Mouse (Mus musculus) embryonic fibroblast, embryonic 13.5 days (primary cell): ENCODE results near the gene Ctnna2. TPM values are rescaled to one million over a fixed set of nuclear protein-coding genes. Genes with fewer than 3 reads are reported as not detected.

ENCODE experiments used
- H3K27ac ChIP-seq: 2 replicates; pipeline ENCODE4 v1.5.1; 2012; ENCODE audit warnings: low read length, control low read depth, inconsistent platforms; ENCODE audit not compliant: insufficient read depth
- H3K4me1 ChIP-seq: 2 replicates; pipeline ENCODE4 v1.6.1; 2011; ENCODE audit warnings: low read length; ENCODE audit not compliant: control insufficient read depth, insufficient read depth
- H3K4me3 ChIP-seq: 2 replicates; pipeline ENCODE4 v1.5.1; 2011; ENCODE audit warnings: mild to moderate bottlenecking, control low read depth, low read length; ENCODE audit not compliant: insufficient read depth
- CTCF ChIP-seq: IDR thresholded peaks from 2 replicates; pipeline ENCODE4 v1.5.1; 2011; ENCODE audit warnings: mild to moderate bottlenecking, control low read depth, low read length, moderate library complexity, borderline replicate concordance; ENCODE audit not compliant: insufficient read depth
- POLR2A ChIP-seq: IDR thresholded peaks from 2 replicates; pipeline ENCODE4 v1.6.1; 2011; ENCODE audit warnings: low read depth, mild to moderate bottlenecking, control low read depth, low read length, moderate library complexity
- polyA plus RNA-seq: library from polyadenylated mRNA; stranded (reverse); fragments of >200 nt; gene quantifications from 2 replicates; pipeline ENCODE4 v1.2.4, GENCODE M21; 2011; ENCODE audit warnings: low read depth; ENCODE audit not compliant: missing spikeins, insufficient read length

Ctnna2 gene
- polyA plus RNA-seq, 1 experiment: 7.5 TPM

- H3K4me1 ChIP-seq: peaks cover 2% of the 10 kb centered on the region
- no peak overlapping the region for H3K4me3 ChIP-seq
- H3K27ac ChIP-seq: no peak overlapping the region
- TF ChIP-seq POLR2A (no peak), CTCF (no peak)
These were observed 672.7 kb downstream of the Ctnna2 start for GRCm38 (mm10) chr6:77306796-77307195.

- Histone ChIP-seq H3K27ac (no peak overlapping the region), H3K4me3 (no peak overlapping the region), H3K4me1 (no peaks in the 10 kb centered on the region; the same call in 1 of the 2 replicates)
- TF ChIP-seq POLR2A (no peak), CTCF (no peak)
These were observed 678.2 kb downstream of the Ctnna2 start for GRCm38 (mm10) chr6:77301305-77301704.

GRCm38 (mm10) chr6:77291415-77291814, 688.1 kb downstream of the Ctnna2 start:
- TF ChIP-seq POLR2A: no peak
- TF ChIP-seq CTCF: no peak
- Histone ChIP-seq H3K27ac (no peak overlapping the region), H3K4me3 (no peak overlapping the region)

GRCm38 (mm10) chr6:77288402-77288801, 691.1 kb downstream of the Ctnna2 start:
- Histone ChIP-seq H3K27ac (no peak overlapping the region), H3K4me3 (no peak overlapping the region), H3K4me1 (no peaks in the 10 kb centered on the region)
- TF ChIP-seq POLR2A: no peak
- no peak for TF ChIP-seq CTCF

More at GRCm38 (mm10) chr6:77291415-77291814, 688.1 kb downstream of the Ctnna2 start:
- no peaks in the 10 kb centered on the region for H3K4me1 ChIP-seq

GRCm38 (mm10) chr6:77286317-77286716, 693.2 kb downstream of the Ctnna2 start:
- no peak for TF ChIP-seq POLR2A
- no peak for TF ChIP-seq CTCF
- Histone ChIP-seq H3K4me1 (no peaks in the 10 kb centered on the region), H3K4me3 (no peak overlapping the region)

GRCm38 (mm10) chr6:77278794-77279193, 700.7 kb downstream of the Ctnna2 start:
- TF ChIP-seq POLR2A (no peak), CTCF (no peak)

More at GRCm38 (mm10) chr6:77286317-77286716, 693.2 kb downstream of the Ctnna2 start:
- H3K27ac ChIP-seq: no peak overlapping the region

GRCm38 (mm10) chr6:77265163-77265562, 714.3 kb downstream of the Ctnna2 start:
- Histone ChIP-seq H3K4me1 (no peaks in the 10 kb centered on the region), H3K4me3 (no peak overlapping the region), H3K27ac (no peak overlapping the region)
- no peak for TF ChIP-seq CTCF
- no peak for TF ChIP-seq POLR2A

More at GRCm38 (mm10) chr6:77278794-77279193, 700.7 kb downstream of the Ctnna2 start:
- H3K4me1 ChIP-seq: no peaks in the 10 kb centered on the region
- H3K27ac ChIP-seq: no peak overlapping the region
- H3K4me3 ChIP-seq: no peak overlapping the region

- TF ChIP-seq CTCF (peak; percentile 32; the same call in 1 of the 2 replicates), POLR2A (no peak)
- Histone ChIP-seq H3K4me3 (no peak overlapping the region), H3K27ac (no peak overlapping the region), H3K4me1 (no peaks in the 10 kb centered on the region)
These were observed 722.0 kb downstream of the Ctnna2 start for GRCm38 (mm10) chr6:77257358-77258105.

- TF ChIP-seq POLR2A (no peak), CTCF (no peak)
These were observed 723.2 kb downstream of the Ctnna2 start for GRCm38 (mm10) chr6:77256348-77256747.

GRCm38 (mm10) chr6:77253480-77253879, 726.0 kb downstream of the Ctnna2 start:
- H3K4me1 ChIP-seq: no peaks in the 10 kb centered on the region
- no peak overlapping the region for H3K27ac ChIP-seq

More at GRCm38 (mm10) chr6:77256348-77256747, 723.2 kb downstream of the Ctnna2 start:
- Histone ChIP-seq H3K4me3 (no peak overlapping the region), H3K27ac (no peak overlapping the region), H3K4me1 (no peaks in the 10 kb centered on the region)

More at GRCm38 (mm10) chr6:77253480-77253879, 726.0 kb downstream of the Ctnna2 start:
- TF ChIP-seq POLR2A: no peak
- no peak overlapping the region for H3K4me3 ChIP-seq
